Mouse (Mus musculus) left cerebral cortex, adult 2 months (tissue): ENCODE measurements around the gene Eme2. TPM values are rescaled to one million over a fixed set of nuclear protein-coding genes. Genes with fewer than 3 reads are reported as not detected.

ENCODE experiments used
- DNase-seq, 2 experiments: peaks; one replicate each; pipeline ENCODE4 v3.0.0; 2021 to 2022; ENCODE audit warnings: low spot score in 2 of 2, mixed read lengths in 1 of 2; ENCODE audit errors: extremely low spot score in 1 of 2
- H3K27ac ChIP-seq: fragments of 200-600 bp; 2 replicates; pipeline ENCODE4 v1.8.1; 2022
- H3K4me3 ChIP-seq: fragments of 200-600 bp; 2 replicates; pipeline ENCODE4 v1.8.1; 2022
- CTCF ChIP-seq: fragments of 200-600 bp; IDR thresholded peaks from 2 replicates; pipeline ENCODE4 v1.8.1; 2022; ENCODE audit warnings: antibody characterized with exemption, mild to moderate bottlenecking, moderate library complexity
- intact Hi-C: fragments of 180-260 bp; cut with DNase I; formaldehyde crosslinking; loops from one replicate; pipeline ENCODE4 v1.15.1; 2025
- total RNA-seq, 2 experiments: library from RNA; stranded (reverse); gene quantifications; 2 replicates each; pipeline ENCODE4 v1.2.3; 2021

Gene Eme2
- total RNA-seq, 2 experiments from 2014 or later, result 54.8 to 55.2 TPM

DNA sequence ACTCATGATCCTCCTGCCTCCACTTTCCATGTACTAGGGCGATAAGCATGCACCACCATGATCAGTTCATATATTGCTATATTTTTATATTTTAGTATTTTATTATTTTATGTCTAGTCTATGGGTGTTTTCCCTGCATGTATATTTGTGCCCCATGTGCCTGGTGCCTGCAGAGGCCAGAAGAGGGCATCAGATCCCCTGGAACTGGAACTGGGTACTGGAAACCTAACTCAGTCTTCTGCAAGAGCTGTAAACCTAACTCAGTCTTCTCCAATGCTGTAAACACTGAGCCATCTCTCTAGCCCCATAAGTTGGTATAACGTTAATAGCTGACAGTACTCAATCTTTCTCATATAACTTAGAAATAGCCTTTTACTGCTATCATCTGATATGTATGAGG is 52.3 kb downstream of the Eme2 start:
- intact Hi-C loops, result no loop called here
- TF ChIP-seq CTCF, result peak; percentile 15

DNA sequence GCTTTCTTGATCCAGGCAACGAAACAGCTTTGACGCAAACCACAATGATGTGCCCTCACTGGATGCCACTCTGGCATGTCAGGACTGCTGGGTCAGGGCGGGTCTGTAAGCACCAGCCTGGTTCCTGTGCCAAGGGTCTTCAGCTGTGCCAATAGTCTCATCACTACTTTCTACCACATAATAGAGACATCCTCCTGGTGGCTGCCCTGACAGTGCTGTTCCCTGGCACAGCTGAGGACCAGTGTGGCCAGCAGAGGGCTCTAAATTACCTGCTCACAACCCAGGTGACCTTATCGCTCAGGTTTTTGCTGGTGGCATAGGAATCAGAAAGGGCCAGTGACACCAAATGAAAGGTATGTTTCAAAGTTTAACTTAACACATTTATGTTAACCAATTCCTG is 53.8 kb downstream of the Eme2 start:
- no peak for DNase-seq
- intact Hi-C loops, result no loop called here
- Histone ChIP-seq H3K4me3 (no peak overlapping the region), H3K27ac (no peak overlapping the region)
- TF ChIP-seq CTCF, result peak; percentile 36

More for the DNA sequence above, 52.3 kb downstream of the Eme2 start:
- Histone ChIP-seq H3K4me3 (no peak overlapping the region), H3K27ac (no peak overlapping the region)
- DNase-seq, result no peak

DNA sequence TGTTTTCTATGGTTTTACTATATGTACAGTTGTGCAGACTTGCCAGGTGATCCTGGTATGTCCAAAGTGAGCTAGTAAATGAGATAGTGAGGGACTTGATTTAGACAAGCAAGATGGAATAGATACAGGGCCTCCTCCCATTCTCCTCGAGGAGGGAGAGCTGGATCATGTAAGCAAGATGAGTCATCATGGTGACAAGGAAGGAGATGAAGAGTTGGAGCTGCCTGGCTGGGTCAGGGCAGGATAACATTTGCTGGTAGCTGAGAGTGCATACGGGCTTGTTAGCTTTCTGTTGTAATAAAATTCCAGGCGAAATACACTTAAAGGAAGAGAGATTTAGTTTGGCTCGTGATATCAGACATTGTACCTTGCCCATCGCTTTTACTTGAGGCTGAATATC is 54.5 kb downstream of the Eme2 start:
- Histone ChIP-seq H3K27ac (no peak overlapping the region), H3K4me3 (no peak overlapping the region)
- intact Hi-C loops, result no loop called here
- DNase-seq, result no peak
- no peak for TF ChIP-seq CTCF

DNA sequence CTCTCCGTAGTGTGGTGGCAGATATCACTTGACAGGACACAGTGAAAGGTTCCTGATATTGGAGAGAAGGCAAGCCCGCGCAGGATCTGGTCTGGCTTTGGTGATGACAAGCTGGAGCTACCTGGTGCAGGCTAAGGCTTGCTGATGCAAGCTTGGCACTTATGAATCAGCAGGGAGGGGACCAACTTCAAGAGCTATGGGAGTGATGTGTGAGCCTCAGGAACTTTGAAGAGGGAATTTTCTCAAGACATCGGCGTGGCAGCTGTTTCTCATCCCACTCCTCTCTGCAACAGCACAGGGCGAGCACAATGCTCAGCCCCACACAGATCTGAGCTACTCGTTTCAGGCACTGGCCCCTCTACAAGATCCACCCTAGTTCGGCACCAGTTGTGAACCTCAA is 55.0 kb downstream of the Eme2 start, which contains the start of gene Hagh:
TSS of gene Hagh (plus strand) at position 302 of the 400 bp plus-strand sequence.
- DNase-seq, result no peak
- TF ChIP-seq CTCF, result no peak
- intact Hi-C loops, result no loop called here
- H3K27ac ChIP-seq, result no peak within 1 kb of the TSS
- H3K4me3 ChIP-seq, result no peak within 1 kb of the TSS

Other genes with a start within 250 kb of the Eme2 start
- gene Slc9a3r2, start 244.8 kb downstream of the Eme2 start, total RNA-seq, result 10 to 100 TPM; 50.2 to 51.0 TPM
- 1 to 10 TPM in 1 of 2 experiments, under 1 TPM in 1; 0.58 to 1.4 TPM for gene Npw, start 236.6 kb downstream of the Eme2 start, total RNA-seq
- 10 to 100 TPM; 41.6 to 49.0 TPM for gene Zfp598, start 225.4 kb downstream of the Eme2 start, total RNA-seq
- 100 to 1,000 TPM; 177 to 188 TPM for gene Syngr3, start 205.1 kb downstream of the Eme2 start, total RNA-seq
- 10 to 100 TPM; 20.0 to 23.2 TPM for gene Gfer, start 198.9 kb downstream of the Eme2 start, total RNA-seq
- 1 to 10 TPM; 3.2 to 3.9 TPM for gene Noxo1, start 198.9 kb downstream of the Eme2 start, total RNA-seq
- gene Tbl3, start 187.4 kb downstream of the Eme2 start, total RNA-seq, result 10 to 100 TPM; 24.7 to 26.4 TPM
- gene Rnf151, start 177.0 kb downstream of the Eme2 start, total RNA-seq, result 1 to 10 TPM in 1 of 2 experiments, not detected in 1; 1.1 TPM
- gene Rps2, start 177.0 kb downstream of the Eme2 start, total RNA-seq, result 100 to 1,000 TPM; 284 to 288 TPM
- 100 to 1,000 TPM; 208 to 222 TPM for gene Ndufb10, start 170.6 kb downstream of the Eme2 start, total RNA-seq
- under 1 TPM; 0.34 to 0.68 TPM for gene Rpl3l, start 167.3 kb downstream of the Eme2 start, total RNA-seq
- gene Msrb1, start 158.4 kb downstream of the Eme2 start, total RNA-seq, result 10 to 100 TPM; 31.8 to 34.7 TPM
- gene Hs3st6, start 142.1 kb downstream of the Eme2 start, total RNA-seq, result under 1 TPM; 0.28 to 0.29 TPM
- not detected for gene Meiob, start 90.8 kb downstream of the Eme2 start, total RNA-seq
- 100 to 1,000 TPM; 129 to 141 TPM for gene Hagh, start 54.9 kb downstream of the Eme2 start, total RNA-seq
- gene Fahd1, start 44.7 kb downstream of the Eme2 start, total RNA-seq, result 10 to 100 TPM; 17.4 to 20.4 TPM
- not detected for gene Igfals, start 29.1 kb downstream of the Eme2 start, total RNA-seq
- 10 to 100 TPM; 30.7 to 32.4 TPM for gene Nubp2, start 8.7 kb downstream of the Eme2 start, total RNA-seq
- gene Spsb3, start 8.4 kb downstream of the Eme2 start, total RNA-seq, result 10 to 100 TPM; 58.6 to 63.3 TPM
- gene Mrps34, start within 50 bp of the Eme2 start, total RNA-seq, result 10 to 100 TPM; 67.6 to 72.1 TPM
- gene Nme3, start 1.4 kb upstream of the Eme2 start, total RNA-seq, result 10 to 100 TPM; 46.5 to 51.2 TPM
- gene Mapk8ip3, start 41.9 kb upstream of the Eme2 start, total RNA-seq, result 100 to 1,000 TPM; 390 to 407 TPM
- gene Jpt2, start 65.6 kb upstream of the Eme2 start, total RNA-seq, result 1 to 10 TPM; 5.3 to 6.9 TPM
- 10 to 100 TPM; 31.9 to 33.9 TPM for gene Cramp1l, start 120.7 kb upstream of the Eme2 start, total RNA-seq
- 10 to 100 TPM; 17.9 to 21.0 TPM for gene Ift140, start 121.0 kb upstream of the Eme2 start, total RNA-seq
- 10 to 100 TPM in 1 of 2 experiments, 1 to 10 TPM in 1; 9.5 to 11.1 TPM for gene Tmem204, start 188.5 kb upstream of the Eme2 start, total RNA-seq
- 10 to 100 TPM; 25.8 to 30.7 TPM for gene Telo2, start 220.9 kb upstream of the Eme2 start, total RNA-seq
- gene Ptx4, start 225.7 kb upstream of the Eme2 start, total RNA-seq, result under 1 TPM; 0.33 to 0.63 TPM
- 10 to 100 TPM; 48.5 to 53.9 TPM for gene Clcn7, start 238.3 kb upstream of the Eme2 start, total RNA-seq